Mouse (Mus musculus): Measurements from ENCODE around the gene Acbd4. TPM values are rescaled to one million over a fixed set of nuclear protein-coding genes. Genes with fewer than 3 reads are reported as not detected.

Gene Acbd4
- total RNA-seq (2015; ENCODE audit: low replicate concordance): 6.7 and 15.3 TPM in 2 replicates
- 25.0 TPM in 2 replicates for total RNA-seq (2017; ENCODE audit: low replicate concordance)

DNA sequence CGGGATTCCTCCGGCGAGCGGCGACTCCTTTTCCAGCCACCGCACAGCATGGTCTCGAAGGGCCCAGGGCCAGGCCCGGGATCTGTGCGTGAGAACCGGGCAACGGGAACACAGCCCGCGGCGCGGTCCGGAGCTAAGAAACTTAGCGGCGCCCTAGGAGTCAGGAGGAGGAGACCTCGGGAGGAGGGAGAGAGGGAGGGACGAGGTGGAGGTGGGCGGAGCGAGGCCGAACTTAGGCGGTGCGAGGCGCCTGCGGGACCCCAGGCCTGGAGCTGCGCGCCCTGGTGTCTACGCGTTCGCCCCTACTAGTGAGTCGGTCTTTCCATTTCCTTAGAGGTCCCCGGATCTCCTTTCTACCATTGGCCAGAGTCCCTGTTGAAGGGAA is at the start of gene Acbd4, which contains the start of gene Plcd3:
Gene Acbd4 (plus strand): TSS at position 202 of the 385 bp plus-strand sequence.
Gene Plcd3 (minus strand): TSS at position 178 of the 385 bp plus-strand sequence.
- ATAC-seq (replicated peaks; ENCODE audit: low FRiP score, poor library complexity, severe bottlenecking): peak; percentile 58

- no peak for ATAC-seq (replicated peaks; ENCODE audit: low FRiP score, poor library complexity, severe bottlenecking)
These were observed 49.4 kb upstream of the Acbd4 start for GRCm38 (mm10) chr11:103052078-103052477.

DNA sequence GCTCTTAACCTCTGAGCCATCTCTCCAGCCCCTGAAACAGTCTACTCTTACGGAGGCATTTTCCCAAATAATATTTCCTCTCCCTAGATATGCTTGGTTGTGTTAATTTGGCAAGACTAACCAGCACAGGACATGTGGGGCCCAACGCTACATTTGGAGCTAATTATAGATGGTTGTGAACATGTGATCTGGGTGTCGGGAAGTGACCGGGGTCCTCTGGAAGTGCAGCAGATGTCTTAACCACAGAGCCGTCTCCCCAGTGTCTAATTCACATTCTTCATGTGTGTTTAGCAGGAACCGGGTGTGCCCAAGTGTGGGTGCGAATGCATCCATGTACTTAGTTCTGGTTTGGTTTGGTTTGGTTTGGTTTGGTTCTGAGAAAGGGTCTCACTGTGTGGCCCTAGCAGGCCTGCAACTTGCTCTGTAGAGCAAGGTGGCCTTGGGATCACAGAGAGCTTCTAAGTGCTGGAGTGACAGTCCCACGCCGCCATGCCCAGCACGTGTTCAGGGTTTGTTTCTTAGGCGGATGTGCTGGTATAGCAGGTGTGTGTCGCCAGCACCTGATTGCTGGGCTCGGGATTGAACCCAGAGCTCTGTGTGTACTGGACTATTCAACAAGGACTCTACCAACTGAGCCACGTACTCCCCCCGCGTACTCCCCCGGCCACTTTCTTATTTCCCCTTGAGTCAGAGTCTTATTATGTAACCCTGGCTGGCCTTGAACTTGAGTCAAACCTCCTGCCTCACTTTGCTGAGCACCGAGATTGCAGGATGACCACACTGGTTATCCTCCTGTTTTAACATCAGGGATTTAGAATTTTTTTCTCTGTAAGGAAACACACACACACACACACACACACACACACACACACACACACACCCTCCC is 48.0 kb upstream of the Acbd4 start:
- ATAC-seq (replicated peaks; ENCODE audit: low FRiP score, poor library complexity, severe bottlenecking): no peak

GRCm38 (mm10) chr11:103054798-103055197 is 46.7 kb upstream of the Acbd4 start:
- ATAC-seq (replicated peaks; ENCODE audit: low FRiP score, poor library complexity, severe bottlenecking): peak; percentile 81

DNA sequence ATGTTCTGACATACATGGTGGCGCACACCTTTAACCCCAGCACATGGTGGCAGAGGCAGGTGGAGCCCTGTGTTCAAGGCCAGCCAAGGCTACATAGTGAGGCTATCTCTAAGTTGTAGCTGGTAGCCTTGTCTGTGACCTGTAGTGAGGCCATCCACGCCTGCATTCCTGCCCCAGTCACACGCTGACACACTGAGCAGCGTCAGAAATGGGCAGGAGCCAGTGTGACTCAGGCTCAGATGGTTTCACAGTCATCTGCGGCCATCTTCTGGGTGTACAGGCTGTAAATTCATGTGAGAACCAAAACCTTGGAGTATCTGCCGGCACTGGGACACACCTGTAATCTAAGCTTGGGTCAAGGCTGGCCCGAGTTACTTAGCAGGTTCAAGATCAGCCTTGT is 44.8 kb upstream of the Acbd4 start:
- no peak for ATAC-seq (replicated peaks; ENCODE audit: low FRiP score, poor library complexity, severe bottlenecking)

DNA sequence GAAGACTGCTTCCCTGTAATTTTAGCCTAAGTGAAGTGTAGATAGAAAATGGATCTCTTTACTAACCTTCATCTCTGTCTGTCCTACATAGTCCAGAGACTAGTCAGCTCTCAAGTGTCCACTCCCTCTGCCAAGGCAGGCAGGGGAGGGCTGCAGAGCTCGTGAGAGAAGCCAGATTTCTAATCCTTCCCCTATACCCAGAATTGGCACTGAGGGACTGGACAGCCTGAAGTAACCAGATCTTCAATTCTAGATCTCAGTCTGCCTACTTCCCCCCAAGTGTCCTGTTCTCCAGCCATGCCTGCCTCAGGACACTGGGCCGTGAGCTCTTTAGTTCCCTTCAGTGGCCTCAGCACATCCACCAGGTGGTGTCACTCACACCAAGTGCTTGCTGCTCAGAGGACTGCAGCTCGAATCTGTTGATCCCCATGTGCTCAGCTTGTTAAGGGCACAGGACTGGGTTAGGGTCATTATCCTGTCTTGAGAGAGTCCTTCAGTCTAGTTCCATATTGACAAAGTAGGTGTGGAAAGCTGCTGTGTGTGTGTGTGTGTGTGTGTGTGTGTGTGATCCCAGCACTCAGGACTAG is 42.9 kb upstream of the Acbd4 start:
- ATAC-seq (replicated peaks; ENCODE audit: low FRiP score, poor library complexity, severe bottlenecking): no peak

GRCm38 (mm10) chr11:103066191-103067050 is 35.1 kb upstream of the Acbd4 start:
- no peak for ATAC-seq (replicated peaks; ENCODE audit: low FRiP score, poor library complexity, severe bottlenecking)

DNA sequence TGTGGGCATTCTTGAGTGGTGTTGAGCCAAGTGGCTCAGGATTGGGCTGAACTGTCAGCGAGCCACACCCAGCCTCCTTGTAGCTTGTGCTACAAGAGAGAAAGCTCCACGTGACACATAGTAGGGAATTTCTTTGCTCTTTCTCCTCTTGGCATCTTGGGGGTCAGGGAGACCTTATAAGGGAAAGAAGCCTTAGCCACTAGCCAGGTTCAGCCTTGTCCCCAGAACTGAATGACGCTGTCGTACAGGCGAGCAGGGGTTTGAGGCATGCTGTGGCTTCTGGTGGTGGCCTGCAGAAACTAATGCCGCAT is 34.5 kb upstream of the Acbd4 start:
- ATAC-seq (replicated peaks; ENCODE audit: low FRiP score, poor library complexity, severe bottlenecking): no peak

DNA sequence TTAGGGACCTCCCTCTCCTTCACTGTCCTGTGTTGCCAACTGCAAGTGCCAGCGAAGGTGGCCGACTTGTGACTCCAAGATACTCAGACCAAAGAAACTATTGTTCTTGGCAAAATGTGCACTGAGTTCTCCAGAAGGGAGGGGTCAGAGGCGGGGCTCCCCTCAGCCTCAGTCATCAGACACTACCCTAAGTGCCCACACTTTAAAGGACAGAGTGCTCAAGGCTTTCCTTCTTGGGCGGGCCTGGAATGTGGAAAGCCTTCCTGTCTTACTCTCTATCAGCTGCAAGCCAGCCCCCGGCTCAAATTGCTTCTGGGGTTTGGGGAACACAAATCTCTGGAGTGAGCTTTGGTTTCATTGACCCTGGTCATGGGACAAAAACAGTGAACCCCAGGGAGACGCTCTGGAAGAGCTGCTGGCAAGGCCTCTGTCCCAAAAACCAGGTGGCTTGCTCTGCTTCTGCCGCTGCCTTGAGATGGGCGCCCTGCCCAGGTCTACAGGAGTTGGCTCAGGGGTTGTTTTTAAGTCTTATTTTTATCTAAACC is 34.0 kb upstream of the Acbd4 start:
- ATAC-seq (replicated peaks; ENCODE audit: low FRiP score, poor library complexity, severe bottlenecking): no peak

- ATAC-seq (replicated peaks; ENCODE audit: low FRiP score, poor library complexity, severe bottlenecking): no peak
These were observed 33.2 kb upstream of the Acbd4 start for GRCm38 (mm10) chr11:103068272-103068671.

GRCm38 (mm10) chr11:103068884-103069283 is 32.6 kb upstream of the Acbd4 start:
- ATAC-seq (replicated peaks; ENCODE audit: low FRiP score, poor library complexity, severe bottlenecking): no peak

DNA sequence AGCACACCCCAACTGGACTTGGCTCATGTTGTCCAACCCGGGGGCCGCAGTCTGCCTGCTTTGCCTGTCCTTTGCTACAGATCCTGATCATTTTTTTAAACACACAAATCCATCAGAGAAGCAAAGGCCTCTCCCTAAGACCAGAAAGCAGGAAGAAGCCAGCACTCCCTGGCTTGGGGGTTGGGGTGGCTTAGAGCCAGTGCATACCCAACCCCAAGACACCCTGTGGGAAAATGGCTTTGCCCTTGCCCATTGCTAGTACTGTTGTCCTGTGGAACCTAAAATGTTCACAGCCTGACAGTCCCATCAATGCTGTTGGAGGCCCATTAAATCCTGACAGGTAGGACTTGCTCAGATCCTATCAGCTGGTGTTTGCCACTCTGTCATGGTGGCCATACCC is 31.8 kb upstream of the Acbd4 start:
- no peak for ATAC-seq (replicated peaks; ENCODE audit: low FRiP score, poor library complexity, severe bottlenecking)

DNA sequence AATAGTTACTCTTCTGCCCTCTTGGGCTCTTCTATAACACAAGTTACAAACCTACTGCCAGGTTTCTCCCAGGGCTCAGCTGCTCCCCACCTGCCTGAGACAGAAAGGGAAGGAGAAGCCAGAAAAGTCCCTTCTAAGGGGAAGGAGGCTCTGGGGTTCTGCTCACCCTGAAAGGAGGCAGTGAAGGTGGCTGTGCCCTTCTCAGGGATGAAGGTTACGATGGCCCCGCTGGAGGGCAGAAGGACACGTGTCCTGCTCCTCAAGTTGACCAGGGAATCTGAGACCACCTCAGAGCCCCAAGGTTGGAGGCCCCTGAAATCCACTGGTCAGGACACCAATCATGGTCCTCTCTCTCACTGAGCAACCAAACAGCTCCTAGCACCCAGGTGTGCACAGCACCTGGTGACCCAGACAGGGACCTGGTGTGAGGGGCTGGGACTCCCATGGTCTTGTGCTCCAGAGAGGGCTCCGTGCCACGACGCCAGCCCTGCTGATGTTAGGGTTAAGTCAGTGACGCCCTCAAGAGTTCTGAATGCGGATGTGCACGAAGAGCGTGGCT is 31.1 kb upstream of the Acbd4 start:
- ATAC-seq (replicated peaks; ENCODE audit: low FRiP score, poor library complexity, severe bottlenecking): no peak

- no peak for ATAC-seq (replicated peaks; ENCODE audit: low FRiP score, poor library complexity, severe bottlenecking)
These were observed 27.8 kb upstream of the Acbd4 start for GRCm38 (mm10) chr11:103073671-103074070.

- no peak for ATAC-seq (replicated peaks; ENCODE audit: low FRiP score, poor library complexity, severe bottlenecking)
These were observed 27.3 kb upstream of the Acbd4 start for GRCm38 (mm10) chr11:103074121-103074650.

DNA sequence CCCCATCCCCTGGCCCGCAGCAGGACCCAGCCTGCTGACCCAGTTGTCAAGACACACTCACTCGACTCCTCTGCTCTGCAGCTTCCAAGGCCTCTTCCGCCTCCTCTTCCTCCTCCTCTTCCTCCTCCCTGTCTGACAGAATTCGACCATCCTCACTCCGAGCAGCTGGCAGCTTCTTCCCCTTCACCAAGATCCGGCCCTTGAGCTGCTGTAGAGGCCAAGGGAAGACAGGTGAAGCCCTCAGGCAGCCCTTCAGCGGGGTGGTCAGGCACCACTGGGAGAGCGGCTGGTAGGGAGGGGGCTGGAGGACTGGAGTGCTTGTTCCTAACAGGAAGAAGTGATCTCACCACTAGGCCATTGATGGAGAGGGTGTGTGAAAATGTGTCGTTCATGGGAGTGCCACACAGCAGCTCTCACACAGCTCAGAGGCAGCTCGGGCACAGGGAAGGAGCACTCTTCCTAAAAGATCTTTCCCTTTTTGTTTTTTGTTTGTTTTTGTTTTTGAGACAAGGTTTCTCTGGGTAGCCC is 26.6 kb upstream of the Acbd4 start:
- ATAC-seq (replicated peaks; ENCODE audit: low FRiP score, poor library complexity, severe bottlenecking): no peak

DNA sequence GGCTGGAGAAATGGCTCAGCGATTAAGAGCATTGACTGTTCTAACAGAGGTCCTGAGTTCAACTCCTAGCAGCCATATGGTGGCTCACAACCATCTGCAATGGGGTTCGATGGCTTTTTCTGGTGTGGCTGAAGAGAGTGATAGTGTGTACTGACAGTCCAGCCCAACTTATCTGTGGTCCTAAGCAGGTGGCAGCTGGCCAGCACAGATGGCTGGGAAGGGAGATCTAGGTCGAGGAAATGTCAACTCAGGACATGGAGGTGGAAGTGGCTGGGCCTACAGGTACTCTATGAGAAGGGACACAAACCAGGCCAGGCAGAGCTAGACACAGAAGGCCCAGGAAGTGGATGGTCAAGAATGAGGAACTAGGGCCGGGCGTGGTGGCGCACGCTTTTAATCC is 25.5 kb upstream of the Acbd4 start:
- ATAC-seq (replicated peaks; ENCODE audit: low FRiP score, poor library complexity, severe bottlenecking): peak; percentile 89

DNA sequence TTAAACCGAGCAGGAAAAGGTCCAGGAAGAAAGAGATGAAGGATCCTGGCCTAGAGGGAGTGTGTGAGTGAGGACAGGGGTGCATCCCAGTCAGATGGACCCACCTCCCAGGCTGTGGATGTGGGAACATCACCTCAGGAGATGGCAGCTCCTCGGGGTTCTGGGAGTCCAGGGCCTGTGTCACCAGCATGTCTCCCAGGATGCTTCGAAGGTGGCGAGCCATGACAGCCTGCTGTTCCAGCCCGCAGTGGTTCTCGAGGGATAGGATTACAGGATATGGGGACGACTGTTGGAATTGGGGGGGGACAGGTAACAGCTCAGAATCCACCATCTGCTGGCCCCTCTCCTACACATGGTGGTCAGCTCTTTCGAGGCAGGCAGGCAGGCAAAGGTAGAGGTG is 24.9 kb upstream of the Acbd4 start:
- no peak for ATAC-seq (replicated peaks; ENCODE audit: low FRiP score, poor library complexity, severe bottlenecking)

DNA sequence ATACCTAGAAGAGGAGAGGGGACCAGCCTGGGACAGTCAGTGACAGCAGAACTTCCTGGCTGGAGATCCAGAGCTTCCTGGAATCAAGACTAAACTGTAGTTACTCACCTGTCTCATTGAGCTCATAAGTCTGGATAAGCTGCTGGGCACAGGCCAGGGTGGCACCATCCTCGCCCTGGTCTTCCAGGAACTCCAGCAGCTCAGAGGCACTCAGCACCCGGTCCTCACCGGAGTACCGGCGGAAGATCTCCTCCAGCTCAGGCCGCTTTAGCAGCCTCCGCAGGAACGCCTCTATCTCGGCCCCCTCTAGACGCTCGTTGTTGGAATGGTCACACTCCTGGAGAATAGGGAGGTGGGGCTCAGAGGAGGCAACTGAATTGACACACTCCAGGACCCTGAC is 23.4 kb upstream of the Acbd4 start:
- ATAC-seq (replicated peaks; ENCODE audit: low FRiP score, poor library complexity, severe bottlenecking): no peak

Data from erythroblast, adult 5-6 weeks (primary cell).